In genomic region chr17:84156227-84156573, GRCm38 (mm10) we compare ENCODE assay signal across 11 mouse cellular contexts. TPM values are rescaled to one million over a fixed set of nuclear protein-coding genes. Genes with fewer than 3 reads are reported as not detected.
A peak's percentile ranks its signal among the peaks of the same experiment; 100 is the strongest.
DNase-seq lines count a peak whose midpoint lies in the region; ATAC-seq and TF ChIP-seq lines count a peak whose summit lies in the region.
"Had no signal": no experiment of that assay in that cellular context is flagged by ENCODE, and none has a peak within 500 bp of the region (broad histone marks: within the 10 kb centered on the region; RNA-seq: fewer than 3 reads in every experiment).

No protein-coding gene starts in this region.

- H3K9ac ChIP-seq in lung, embryonic 15.5 days: no peak overlapping the region
- H3K9ac ChIP-seq in intestine, embryonic 14.5 days (ENCODE audit: low read length): no peak overlapping the region
- no peak overlapping the region for H3K9ac ChIP-seq in kidney, postnatal 0 days (ENCODE audit: low read depth, low read length)
- H3K9ac ChIP-seq in liver, postnatal 0 days (replicated peaks): no peak overlapping the region
- H3K9ac ChIP-seq: forebrain, embryonic 12.5 days had no signal

- no peaks in the 10 kb centered on the region for H3K27me3 ChIP-seq in lung, embryonic 15.5 days
- no peaks in the 10 kb centered on the region for H3K27me3 ChIP-seq in intestine, embryonic 14.5 days (replicated peaks; ENCODE audit: control insufficient read depth, insufficient read depth, low read length)
- no peaks in the 10 kb centered on the region for H3K27me3 ChIP-seq in kidney, postnatal 0 days (ENCODE audit: insufficient read depth, low read length)
- H3K27me3 ChIP-seq in liver, postnatal 0 days (ENCODE audit: insufficient read depth, low read length): no peaks in the 10 kb centered on the region

- no peak for ATAC-seq in lung, embryonic 15.5 days (ENCODE audit: borderline replicate concordance, extremely low read depth, low FRiP score, low TSS enrichment)
- peak; percentile 32 for ATAC-seq in intestine, embryonic 14.5 days (replicated peaks; ENCODE audit: low FRiP score, low TSS enrichment, low read depth)
- no peak for ATAC-seq in kidney, postnatal 0 days (replicated peaks; ENCODE audit: low FRiP score, low read depth)
- no peak for ATAC-seq in liver, postnatal 0 days
- no peak for ATAC-seq in megakaryocyte-erythroid progenitor cell, adult 5-6 weeks (replicated peaks; ENCODE audit: low FRiP score, low TSS enrichment, poor library complexity, severe bottlenecking)
- ATAC-seq: hindbrain, embryonic 16.5 days had no signal

- peaks cover 55% of the 10 kb centered on the region for H3K4me1 ChIP-seq in lung, embryonic 15.5 days
- peaks cover 8% of the 10 kb centered on the region for H3K4me1 ChIP-seq in lung, adult 2 months (ENCODE audit: control insufficient read depth, insufficient read depth, low read length)
- peaks cover 14% of the 10 kb centered on the region for H3K4me1 ChIP-seq in intestine, embryonic 14.5 days (replicated peaks; ENCODE audit: control insufficient read depth, insufficient read depth, low read length)
- H3K4me1 ChIP-seq in kidney, postnatal 0 days (replicated peaks; ENCODE audit: insufficient read depth, low read length): peaks cover 37% of the 10 kb centered on the region
- H3K4me1 ChIP-seq in liver, postnatal 0 days (ENCODE audit: insufficient read depth): peaks cover 78% of the 10 kb centered on the region

- no peaks in the 10 kb centered on the region for H3K9me3 ChIP-seq in lung, embryonic 15.5 days
- no peaks in the 10 kb centered on the region for H3K9me3 ChIP-seq in intestine, embryonic 14.5 days (ENCODE audit: control insufficient read depth, low read length)
- H3K9me3 ChIP-seq in kidney, postnatal 0 days (replicated peaks; ENCODE audit: low read length): no peaks in the 10 kb centered on the region
- no peaks in the 10 kb centered on the region for H3K9me3 ChIP-seq in liver, postnatal 0 days (ENCODE audit: low read length)
- H3K9me3 ChIP-seq: forebrain, embryonic 12.5 days had no signal

- H3K27ac ChIP-seq in lung, embryonic 15.5 days: peak overlapping the region; percentile 95
- peak overlapping the region; percentile 93 for H3K27ac ChIP-seq in intestine, embryonic 14.5 days (ENCODE audit: low read depth)
- peak overlapping the region; percentile 88 for H3K27ac ChIP-seq in kidney, postnatal 0 days
- peak overlapping the region; percentile 72 for H3K27ac ChIP-seq in liver, postnatal 0 days (ENCODE audit: low read depth)
- H3K27ac ChIP-seq: forebrain, embryonic 12.5 days had no signal

- no peak for TF ChIP-seq POLR2A in lung, adult 2 months (IDR thresholded peaks at IDR 0.05; ENCODE audit: borderline replicate concordance, extremely low read depth, low read depth, low read length)

- no peak for TF ChIP-seq EP300 in liver, postnatal 0 days (IDR thresholded peaks at IDR 0.05; ENCODE audit: low read depth)

- no peak overlapping the region for H3K4me2 ChIP-seq in lung, embryonic 15.5 days
- peak overlapping the region; percentile 36 for H3K4me2 ChIP-seq in intestine, embryonic 14.5 days (ENCODE audit: low read length)
- no peak overlapping the region for H3K4me2 ChIP-seq in kidney, postnatal 0 days (ENCODE audit: low read length)
- no peak overlapping the region for H3K4me2 ChIP-seq in liver, postnatal 0 days (ENCODE audit: low read depth, low read length)
- H3K4me2 ChIP-seq: forebrain, embryonic 12.5 days had no signal

- WGBS in lung, embryonic 15.5 days: 55% methylated on average over 13 of the region's 13 CpGs
- 64% methylated on average over 13 of the region's 13 CpGs for WGBS in lung, adult 2 months
- 33% methylated on average over 13 of the region's 13 CpGs for WGBS in intestine, embryonic 14.5 days
- whole genome bisulfite sequencing in kidney, postnatal 0 days: 18% methylated on average over 13 of the region's 13 CpGs
- WGBS in liver, postnatal 0 days (ENCODE audit: insufficient replicate concordance): 68% methylated on average over 13 of the region's 13 CpGs

- no peak overlapping the region for H3K4me3 ChIP-seq in lung, embryonic 15.5 days
- H3K4me3 ChIP-seq in lung, adult 2 months (replicated peaks; ENCODE audit: extremely low read depth, low read depth, low read length): no peak overlapping the region
- H3K4me3 ChIP-seq in intestine, embryonic 14.5 days (ENCODE audit: low read depth, low read length): 0 out of 2 replicates have a peak overlapping the region, but pooled peaks have one; percentile 8
- no peak overlapping the region for H3K4me3 ChIP-seq in kidney, postnatal 0 days (replicated peaks; ENCODE audit: low read depth, low read length)
- H3K4me3 ChIP-seq in liver, postnatal 0 days (ENCODE audit: low read depth, low read length): no peak overlapping the region
- H3K4me3 ChIP-seq: forebrain, embryonic 12.5 days had no signal

- no peak for TF ChIP-seq CTCF in lung, adult 2 months (IDR thresholded peaks at IDR 0.05; ENCODE audit: insufficient read depth, low read length)
- no peak for TF ChIP-seq CTCF in kidney, postnatal 0 days (IDR thresholded peaks at IDR 0.05; ENCODE audit: low read depth)
- TF ChIP-seq CTCF in liver, postnatal 0 days (IDR thresholded peaks at IDR 0.05; ENCODE audit: low read depth): no peak

- no peak for DNase-seq in lung, adult 2 months
- no peak for DNase-seq in intestine, embryonic 14.5 days (ENCODE audit: low spot score)
- no peak for DNase-seq in kidney, postnatal 0 days (ENCODE audit: low spot score)
- DNase-seq in liver, postnatal 0 days: no peak
- DNase-seq in adrenal gland, postnatal 14 days: no peak
- DNase-seq in adrenal gland, adult 2 months: no peak
- DNase-seq: retina, postnatal 1 day had no signal

- no peaks in the 10 kb centered on the region for H3K36me3 ChIP-seq in lung, embryonic 15.5 days
- H3K36me3 ChIP-seq in intestine, embryonic 14.5 days (ENCODE audit: control insufficient read depth, insufficient read depth, low read length): no peaks in the 10 kb centered on the region
- H3K36me3 ChIP-seq in kidney, postnatal 0 days (ENCODE audit: insufficient read depth, low read length): no peaks in the 10 kb centered on the region
- H3K36me3 ChIP-seq in liver, postnatal 0 days (replicated peaks; ENCODE audit: insufficient read depth, low read length): no peaks in the 10 kb centered on the region
- H3K36me3 ChIP-seq: forebrain, embryonic 12.5 days had no signal

RNA-seq across cellular contexts. Expression of gene Zfp36l2, which starts 31.5 kb away (rescaled TPM):
- 14.8 and 15.9 TPM in 2 replicates for polyA plus RNA-seq in lung, embryonic 15.5 days (2015; fragmentation: Nextera tagmentation; extraction: Ambion mirVana)
- polyA plus RNA-seq in lung, adult 2 months (2012; rRNA removed): 101 and 187 TPM in 2 replicates
- 35.1 and 36.5 TPM in 2 replicates for polyA plus RNA-seq in intestine, embryonic 14.5 days (2014; fragmentation: Nextera tagmentation; extraction: Ambion mirVana)
- polyA plus RNA-seq in kidney, postnatal 0 days (2015; fragmentation: Nextera tagmentation; extraction: Ambion mirVana): 18.7 and 21.3 TPM in 2 replicates
- 7.6 and 7.7 TPM in 2 replicates for polyA plus RNA-seq in liver, postnatal 0 days (2015; fragmentation: Nextera tagmentation; extraction: Ambion mirVana)
- 136 and 142 TPM in 2 replicates for total RNA-seq in megakaryocyte-erythroid progenitor cell, adult 5-6 weeks (2014; fragmentation: Nextera tagmentation)
- total RNA-seq in megakaryocyte-erythroid progenitor cell, adult 5-6 weeks (2017): 97.7 and 143 TPM in 2 replicates
- total RNA-seq in adrenal gland, postnatal 14 days (2021): 73.8 and 85.4 TPM in 2 replicates
- 10 to 100 TPM; 53.6 to 87.6 TPM for total RNA-seq in adrenal gland, adult 2 months (2021)
- 159 and 170 TPM in 2 replicates for polyA plus RNA-seq in adrenal gland, adult 2 months (2012; rRNA removed)
